Mouse (Mus musculus) kidney, postnatal 0 days (tissue): ENCODE data around the gene Bcl2l12. TPM values are rescaled to one million over a fixed set of nuclear protein-coding genes. Genes with fewer than 3 reads are reported as not detected.

ENCODE experiments used
- ATAC-seq: fragments of 200-750 bp; cut with Nextera tagmentation; replicated peaks from 2 replicates; pipeline ENCODE4 v1.8.0; 2017; ENCODE audit warnings: low read depth, moderate number of reproducible peaks, moderate TSS enrichment, moderate library complexity; ENCODE audit not compliant: low FRiP score
- DNase-seq: peaks from one replicate; pipeline ENCODE4 v3.0.0-alpha.2; 2016; ENCODE audit warnings: low spot score
- H3K27ac ChIP-seq: fragments of 300-500 bp; sonication (generic); 2 replicates; pipeline ENCODE4 v1.5.1; 2014; ENCODE audit warnings: mild to moderate bottlenecking
- H3K27me3 ChIP-seq: fragments of 300-500 bp; sonication (generic); 2 replicates; pipeline ENCODE4 v1.6.1; 2014; ENCODE audit warnings: low read length, mixed read lengths; ENCODE audit not compliant: insufficient read depth
- H3K36me3 ChIP-seq: fragments of 300-500 bp; sonication (generic); 2 replicates; pipeline ENCODE4 v1.6.1; 2014; ENCODE audit warnings: low read length, mixed read lengths; ENCODE audit not compliant: insufficient read depth
- H3K4me1 ChIP-seq: fragments of 300-500 bp; sonication (generic); replicated peaks from 2 replicates; pipeline ENCODE4 v1.6.1; 2014; ENCODE audit warnings: antibody characterized with exemption, low read length, mixed read lengths; ENCODE audit not compliant: insufficient read depth
- H3K4me2 ChIP-seq: fragments of 300-500 bp; sonication (generic); 2 replicates; pipeline ENCODE4 v1.6.1; 2014; ENCODE audit warnings: mild to moderate bottlenecking, low read length, moderate library complexity, mixed read lengths
- H3K4me3 ChIP-seq: fragments of 300-500 bp; sonication (generic); replicated peaks from 2 replicates; pipeline ENCODE4 v1.5.1; 2014; ENCODE audit warnings: low read depth, low read length
- H3K9ac ChIP-seq: fragments of 300-500 bp; sonication (generic); 2 replicates; pipeline ENCODE4 v1.6.1; 2014; ENCODE audit warnings: low read depth, low read length
- H3K9me3 ChIP-seq: fragments of 300-500 bp; sonication (generic); replicated peaks from 2 replicates; pipeline ENCODE4 v1.6.1; 2016; ENCODE audit warnings: low read length, inconsistent platforms, mixed read lengths
- CTCF ChIP-seq: IDR thresholded peaks from 2 replicates; pipeline ENCODE4 v1.5.1; 2016; ENCODE audit warnings: antibody characterized with exemption, low read depth, mild to moderate bottlenecking, moderate library complexity
- WGBS: fragments of 180-500 bp; shearing (Covaris S2); extraction: QIAGEN DNeasy Blood & Tissue Kit; methylation state at CpG from one replicate; pipeline ENCODE4 v1.1.7; 2014; 5-methylcytosine and 5-hydroxymethylcytosine counted together
- polyA plus RNA-seq: library from polyadenylated mRNA; unstranded; fragments of >200 nt; fragmentation: Nextera tagmentation; extraction: Ambion mirVana; gene quantifications from 2 replicates; pipeline ENCODE4 v1.2.1, GENCODE M21; 2015

Gene Bcl2l12
- polyA plus RNA-seq, 1 experiment from 2014 or later, result 42.8 TPM

- no peaks in the 10 kb centered on the region for H3K9me3 ChIP-seq
- TF ChIP-seq CTCF, result peak; percentile 25; the same call in 1 of the 2 replicates
- no peak overlapping the region for H3K4me3 ChIP-seq
- 75% methylated on average over 15 of the region's 15 CpGs for WGBS
- 0 out of 2 replicates have a peak, but pooled peaks cover 3% of the 10 kb centered on the region for H3K4me1 ChIP-seq
- ATAC-seq (no peak), DNase-seq (no peak)
- no peak overlapping the region for H3K9ac ChIP-seq
- no peaks in the 10 kb centered on the region for H3K27me3 ChIP-seq
- no peak overlapping the region for H3K27ac ChIP-seq
- 0 out of 2 replicates have a peak, but pooled peaks cover 6% of the 10 kb centered on the region for H3K36me3 ChIP-seq
- H3K4me2 ChIP-seq, result no peak overlapping the region
These were observed 31.9 kb downstream of the Bcl2l12 start for GRCm38 (mm10) chr7:44966638-44967037.

GRCm38 (mm10) chr7:44965975-44966374 lies 32.5 kb downstream of the Bcl2l12 start:
- no peak overlapping the region for H3K4me3 ChIP-seq
- no peak overlapping the region for H3K9ac ChIP-seq
- no peak overlapping the region for H3K27ac ChIP-seq
- ATAC-seq (no peak), DNase-seq (no peak)
- H3K4me1 ChIP-seq, result 0 out of 2 replicates have a peak, but pooled peaks cover 3% of the 10 kb centered on the region
- no peak overlapping the region for H3K4me2 ChIP-seq
- peak; percentile 37; the same call in 1 of the 2 replicates for TF ChIP-seq CTCF
- WGBS, result 79% methylated on average over 7 of the region's 7 CpGs
- H3K36me3 ChIP-seq, result 0 out of 2 replicates have a peak, but pooled peaks cover 8% of the 10 kb centered on the region
- H3K27me3 ChIP-seq, result no peaks in the 10 kb centered on the region
- H3K9me3 ChIP-seq, result no peaks in the 10 kb centered on the region

- Histone ChIP-seq H3K4me2 (no peak overlapping the region), H3K4me1 (no peaks in the 10 kb centered on the region), H3K36me3 (peaks cover 14% of the 10 kb centered on the region; the same call in 1 of the 2 replicates), H3K9ac (no peak overlapping the region), H3K27me3 (no peaks in the 10 kb centered on the region), H3K27ac (no peak overlapping the region), H3K9me3 (no peaks in the 10 kb centered on the region), H3K4me3 (no peak overlapping the region)
- ATAC-seq (no peak), DNase-seq (no peak)
- TF ChIP-seq CTCF, result no peak
- WGBS, result 94% methylated on average over 13 of the region's 13 CpGs
These were observed 33.5 kb downstream of the Bcl2l12 start for GRCm38 (mm10) chr7:44964990-44965389.

GRCm38 (mm10) chr7:44962831-44963230 lies 35.7 kb downstream of the Bcl2l12 start:
- ATAC-seq (no peak), DNase-seq (no peak)
- H3K4me2 ChIP-seq, result no peak overlapping the region
- H3K27ac ChIP-seq, result no peak overlapping the region
- no peak overlapping the region for H3K4me3 ChIP-seq
- H3K4me1 ChIP-seq, result no peaks in the 10 kb centered on the region
- no peak overlapping the region for H3K9ac ChIP-seq
- 82% methylated on average over 5 of the region's 5 CpGs for WGBS
- no peaks in the 10 kb centered on the region for H3K27me3 ChIP-seq
- TF ChIP-seq CTCF, result no peak
- H3K36me3 ChIP-seq, result peaks cover 14% of the 10 kb centered on the region; the same call in 1 of the 2 replicates
- no peaks in the 10 kb centered on the region for H3K9me3 ChIP-seq

- no peak overlapping the region for H3K4me3 ChIP-seq
- H3K36me3 ChIP-seq, result peaks cover 14% of the 10 kb centered on the region; the same call in 1 of the 2 replicates
- no peak for TF ChIP-seq CTCF
- no peaks in the 10 kb centered on the region for H3K4me1 ChIP-seq
- H3K9ac ChIP-seq, result no peak overlapping the region
- ATAC-seq (no peak), DNase-seq (no peak)
- no peak overlapping the region for H3K4me2 ChIP-seq
- WGBS, result 67% methylated on average over 8 of the region's 8 CpGs
- H3K27ac ChIP-seq, result no peak overlapping the region
- H3K9me3 ChIP-seq, result no peaks in the 10 kb centered on the region
- H3K27me3 ChIP-seq, result no peaks in the 10 kb centered on the region
These were observed 36.2 kb downstream of the Bcl2l12 start for GRCm38 (mm10) chr7:44962337-44962736.

GRCm38 (mm10) chr7:44960512-44960910 lies 38.0 kb downstream of the Bcl2l12 start:
- Histone ChIP-seq H3K4me1 (no peaks in the 10 kb centered on the region), H3K4me3 (no peak overlapping the region), H3K9me3 (no peaks in the 10 kb centered on the region), H3K36me3 (peaks cover 14% of the 10 kb centered on the region; the same call in 1 of the 2 replicates), H3K4me2 (no peak overlapping the region), H3K27me3 (no peaks in the 10 kb centered on the region), H3K27ac (no peak overlapping the region), H3K9ac (no peak overlapping the region)
- ATAC-seq (no peak), DNase-seq (no peak)
- no peak for TF ChIP-seq CTCF
- 84% methylated on average over 13 of the region's 13 CpGs for WGBS
